Mouse (Mus musculus) small intestine, adult 2 months (tissue): ENCODE measurements at regions not wholly inside any gene's neighbourhood (a gene's known extent, or its start where the extent isn't known, plus 50 kb on each side); places are given as distances from the start of the nearest gene placed in this dataset.

Experiments used
- CTCF ChIP-seq: fragments of 200-500 bp; IDR thresholded peaks from 2 replicates; pipeline ENCODE4 v1.5.1; 2012; ENCODE audit warnings: low read depth, mild to moderate bottlenecking, control low read depth, inconsistent platforms, low read length, moderate library complexity, mixed read lengths; ENCODE audit not compliant: insufficient replicate concordance, insufficient read length; ENCODE audit errors: extremely low read depth
- POLR2A ChIP-seq: fragments of 200-500 bp; IDR thresholded peaks from 2 replicates; pipeline ENCODE4 v1.6.1; 2012; ENCODE audit warnings: low read depth, mild to moderate bottlenecking, control low read depth, inconsistent platforms, low read length, moderate library complexity

DNA sequence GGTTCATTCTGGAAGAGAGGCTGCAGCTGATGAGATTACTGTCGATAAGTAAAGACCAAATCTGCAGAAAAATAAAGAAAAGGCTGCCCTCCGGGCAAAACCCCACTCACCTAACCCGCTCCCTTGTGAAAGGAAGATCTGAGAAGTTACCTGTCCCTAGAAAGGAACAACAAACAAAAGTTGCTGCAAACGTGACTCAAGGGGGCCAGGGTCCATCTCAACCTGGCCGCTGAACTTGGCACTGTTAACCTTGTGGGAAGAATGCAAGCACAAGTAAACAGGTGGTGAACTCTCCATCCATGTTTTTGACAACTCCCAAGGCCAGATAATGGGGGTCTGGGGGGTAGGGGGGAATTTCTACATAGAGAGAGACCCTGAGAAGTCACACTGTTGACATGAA, 58.7 kb upstream of the Klf3 start:
- TF ChIP-seq CTCF (no peak), POLR2A (no peak)
